Mouse (Mus musculus) adipocyte (in vitro differentiated cells): ENCODE measurements around the gene Erich2.

ENCODE experiments used
- DNase-seq: peaks from one replicate; pipeline ENCODE4 v3.0.0-alpha.2; 2016; ENCODE audit warnings: low spot score

Erich2 gene

DNA sequence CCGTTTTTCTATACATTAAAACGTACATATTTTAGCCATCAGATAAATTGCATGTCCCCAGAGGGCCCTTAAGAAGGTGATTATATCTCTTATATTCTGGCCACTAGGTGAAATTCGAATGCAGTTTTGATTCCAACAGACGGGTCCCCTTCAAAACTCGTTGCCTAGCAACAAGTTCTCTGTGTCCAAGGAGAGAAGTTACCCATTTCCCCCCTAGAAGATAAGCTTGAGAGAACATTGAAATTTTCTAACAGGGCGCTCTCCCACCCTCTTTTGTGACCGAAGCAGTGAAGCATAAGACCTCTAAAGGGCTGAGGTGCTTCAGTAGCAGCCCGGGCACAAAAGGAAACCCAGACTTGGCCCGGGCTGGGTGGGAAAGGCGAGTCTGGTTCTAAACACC, at the start of gene Erich2:
TSS of gene Erich2 (plus strand) at position 324 of the 400 bp plus-strand sequence.
- no peak for DNase-seq

DNA sequence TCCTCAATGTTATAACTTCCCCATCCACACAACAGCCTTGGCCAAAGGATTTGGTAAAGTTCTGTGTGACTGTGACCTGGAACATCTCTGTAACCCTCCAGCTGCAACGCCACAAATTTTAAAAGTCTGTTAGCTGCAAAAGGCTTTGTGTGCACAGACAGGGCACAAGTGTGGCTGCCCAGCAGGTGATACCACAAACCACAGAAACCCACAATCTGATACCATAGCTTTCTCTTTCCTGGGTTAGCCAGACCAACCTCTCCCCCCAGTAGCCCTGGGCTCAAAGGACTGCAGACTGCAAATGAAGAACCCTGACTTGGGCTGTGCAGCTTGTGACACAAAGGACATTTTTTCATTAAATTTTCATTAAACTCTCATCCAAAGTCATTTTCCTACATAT, 45.0 kb upstream of the Erich2 start:
- DNase-seq: no peak

DNA sequence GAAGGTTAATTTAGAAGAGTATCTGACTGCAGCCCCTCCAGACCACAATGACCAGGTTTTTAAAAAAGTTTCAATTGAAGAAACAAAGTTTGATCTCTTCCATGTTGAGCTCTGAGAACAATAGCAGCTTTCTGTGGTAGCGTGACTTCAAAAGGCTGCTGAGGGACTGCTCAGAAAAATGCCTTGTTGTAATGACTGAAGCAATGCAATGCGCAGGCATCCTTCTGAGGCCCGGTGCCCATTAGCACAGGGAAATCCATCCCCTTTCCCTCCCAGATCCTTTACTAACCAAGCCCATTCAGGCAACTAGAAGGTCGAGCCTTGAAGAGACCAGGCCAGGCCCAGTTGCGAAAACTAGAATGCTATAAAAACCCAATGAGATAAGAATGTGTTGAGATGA, 37.5 kb upstream of the Erich2 start:
- DNase-seq: no peak

GRCm38 (mm10) chr2:70471861-70472620, 36.6 kb upstream of the Erich2 start:
- DNase-seq: no peak

GRCm38 (mm10) chr2:70497715-70498318, 10.8 kb upstream of the Erich2 start:
- DNase-seq: no peak

DNA sequence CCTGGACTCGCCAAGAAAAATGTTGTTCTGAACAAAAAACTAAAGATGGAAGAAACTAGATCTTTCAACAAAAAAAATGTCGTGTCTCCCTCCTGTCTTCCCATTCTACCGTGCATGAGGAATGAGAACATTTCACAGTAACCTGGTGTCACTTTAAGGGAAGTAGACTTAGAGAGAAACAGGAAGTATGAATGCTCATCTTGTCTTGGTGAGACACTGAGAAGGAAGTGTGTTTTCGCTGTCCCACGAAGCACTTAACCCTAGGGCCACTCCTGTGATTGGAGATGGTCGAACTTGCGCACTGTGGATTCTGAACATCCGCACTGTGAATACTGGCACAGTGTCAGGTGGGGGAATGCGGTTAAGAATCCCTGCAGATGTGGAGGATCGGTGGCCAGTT, 5.2 kb upstream of the Erich2 start:
- no peak for DNase-seq

GRCm38 (mm10) chr2:70505229-70505628, 3.4 kb upstream of the Erich2 start:
- DNase-seq: peak; percentile 35

DNA sequence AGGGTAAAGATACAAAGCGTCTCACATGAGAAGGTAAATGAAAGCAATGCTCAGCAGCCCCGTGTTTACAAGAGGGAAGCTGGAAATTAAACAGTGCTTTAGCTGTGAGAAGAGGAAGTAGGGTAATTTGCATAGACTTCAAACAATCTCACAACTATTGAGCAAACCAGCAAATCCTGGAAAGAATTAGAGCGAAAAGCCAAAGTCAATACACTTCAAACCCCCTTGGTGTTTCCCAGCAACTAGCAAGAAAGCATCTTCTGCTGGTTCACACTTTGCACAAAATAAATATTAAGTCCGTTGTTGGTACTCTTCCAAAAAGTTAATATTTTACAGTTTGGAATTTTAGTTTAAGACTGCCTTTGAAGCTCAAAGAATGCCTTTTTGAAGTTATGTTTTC, 2.7 kb upstream of the Erich2 start:
- DNase-seq: no peak

DNA sequence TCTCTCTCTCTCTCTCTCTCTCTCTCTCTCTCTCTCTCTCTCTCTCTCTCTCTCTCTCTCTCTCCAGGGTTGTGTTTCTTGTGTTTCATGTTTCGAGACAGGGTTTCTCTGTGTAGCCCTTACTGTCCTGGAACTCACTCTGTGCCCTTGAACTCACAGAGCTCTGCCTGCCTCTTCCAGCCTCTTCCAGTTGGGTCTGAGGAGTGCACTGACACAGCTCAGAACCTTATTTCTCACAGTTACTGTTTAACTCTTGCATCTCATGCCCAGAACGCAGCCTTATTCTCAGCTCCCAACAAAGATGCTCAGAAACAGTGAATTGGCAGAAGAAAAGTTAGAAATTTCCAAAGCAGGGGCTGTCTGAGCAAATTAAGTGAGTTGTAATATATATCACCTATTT, 2.2 kb upstream of the Erich2 start:
- no peak for DNase-seq

DNA sequence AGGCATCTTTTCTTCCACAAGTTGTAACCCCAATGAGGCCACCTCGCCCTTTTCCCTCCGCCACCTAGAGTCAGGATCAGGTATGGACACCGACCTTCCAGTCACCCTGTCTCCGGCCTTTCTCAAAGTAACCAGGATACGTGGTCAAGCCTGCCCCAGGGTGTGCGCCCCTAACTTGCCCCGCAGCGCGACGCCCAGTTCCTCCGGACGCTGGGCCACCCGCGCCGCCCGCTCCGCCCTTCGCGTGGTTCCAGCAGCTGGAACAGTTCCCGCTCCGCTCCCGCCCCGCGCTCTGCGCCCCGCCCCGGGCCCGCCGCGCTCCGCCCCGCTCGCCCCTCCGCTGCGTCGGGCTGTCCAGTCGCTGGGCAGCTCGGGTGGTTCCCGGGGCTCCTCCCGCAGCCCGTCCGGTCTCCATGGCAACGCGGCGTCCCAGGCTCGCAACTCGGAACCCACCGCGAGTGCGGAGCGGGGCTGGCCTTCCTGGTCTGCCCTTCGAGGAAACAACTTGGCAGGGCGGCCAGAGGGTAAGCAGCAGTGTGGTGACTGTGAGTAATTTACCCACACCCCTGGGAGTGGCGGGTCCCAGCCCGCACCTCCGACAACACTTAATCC, 508 bp downstream of the Erich2 start:
- DNase-seq: no peak

- peak; percentile 10 for DNase-seq
Observed at GRCm38 (mm10) chr2:70538283-70538682, 29.7 kb downstream of the Erich2 start.

DNA sequence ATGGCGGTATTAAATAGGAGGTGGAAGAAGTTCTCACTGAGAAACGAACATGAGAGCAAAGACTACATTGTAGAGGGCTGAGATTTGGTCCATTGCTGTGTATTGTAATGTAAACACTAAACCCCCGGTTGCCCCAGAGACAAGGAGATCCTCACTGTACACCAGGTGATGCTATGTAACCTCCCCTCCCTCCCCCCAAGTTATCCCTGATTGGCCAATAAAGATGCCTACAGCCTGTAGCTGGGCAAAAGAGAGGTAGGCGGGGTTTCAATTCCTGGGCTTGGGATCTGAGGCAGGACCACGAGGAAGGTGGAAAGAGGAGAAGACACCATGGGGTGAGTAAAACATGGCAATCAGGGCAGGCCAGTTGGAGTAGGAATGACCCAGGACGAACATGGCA, 42.1 kb downstream of the Erich2 start:
- no peak for DNase-seq

- peak; percentile 17 for DNase-seq
Observed at GRCm38 (mm10) chr2:70551446-70551845, 42.8 kb downstream of the Erich2 start.

- no peak for DNase-seq
Observed at GRCm38 (mm10) chr2:70552067-70552598, 43.5 kb downstream of the Erich2 start.

DNA sequence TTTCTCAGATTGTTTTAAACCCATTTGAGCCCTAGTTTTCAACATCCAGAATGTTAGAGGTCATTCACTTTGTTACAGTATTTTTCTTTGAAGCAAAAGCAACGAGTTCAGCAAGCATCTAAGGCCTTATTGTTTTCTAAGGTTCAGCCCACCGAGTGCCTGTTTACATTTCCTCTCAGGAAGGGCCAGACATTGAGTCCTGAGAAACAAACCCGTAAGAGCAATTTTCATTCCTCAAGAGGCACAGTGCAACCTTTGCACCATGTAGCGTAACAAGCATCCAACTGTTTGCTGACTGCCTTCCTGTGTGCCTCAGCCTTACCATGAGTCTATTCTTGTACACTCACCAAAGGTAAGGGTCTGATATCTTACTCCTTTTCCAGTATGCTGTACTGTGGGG, 44.2 kb downstream of the Erich2 start, which contains the start of gene Gad1:
TSS of gene Gad1 (plus strand) at position 301 of the 400 bp plus-strand sequence.
- DNase-seq: no peak

DNA sequence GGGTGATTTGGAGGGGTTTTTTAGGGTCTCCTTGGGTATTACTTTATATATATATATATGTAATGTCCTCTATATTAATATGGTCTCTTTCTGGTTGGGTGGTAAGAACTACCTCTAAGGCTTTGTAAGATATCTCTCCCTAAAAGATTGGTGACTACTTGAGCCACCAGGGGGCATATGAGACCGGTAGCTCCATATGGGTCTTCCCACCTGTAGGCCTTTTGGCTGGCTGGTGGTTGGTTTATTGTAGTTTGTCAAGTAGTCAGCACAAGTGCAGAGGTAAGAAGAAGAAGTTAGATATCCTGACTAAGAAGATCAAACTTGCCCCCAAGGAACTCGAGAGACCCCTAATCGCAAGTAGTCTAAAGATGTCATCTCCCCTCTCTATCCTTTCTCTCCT, 45.2 kb downstream of the Erich2 start:
- DNase-seq: no peak

DNA sequence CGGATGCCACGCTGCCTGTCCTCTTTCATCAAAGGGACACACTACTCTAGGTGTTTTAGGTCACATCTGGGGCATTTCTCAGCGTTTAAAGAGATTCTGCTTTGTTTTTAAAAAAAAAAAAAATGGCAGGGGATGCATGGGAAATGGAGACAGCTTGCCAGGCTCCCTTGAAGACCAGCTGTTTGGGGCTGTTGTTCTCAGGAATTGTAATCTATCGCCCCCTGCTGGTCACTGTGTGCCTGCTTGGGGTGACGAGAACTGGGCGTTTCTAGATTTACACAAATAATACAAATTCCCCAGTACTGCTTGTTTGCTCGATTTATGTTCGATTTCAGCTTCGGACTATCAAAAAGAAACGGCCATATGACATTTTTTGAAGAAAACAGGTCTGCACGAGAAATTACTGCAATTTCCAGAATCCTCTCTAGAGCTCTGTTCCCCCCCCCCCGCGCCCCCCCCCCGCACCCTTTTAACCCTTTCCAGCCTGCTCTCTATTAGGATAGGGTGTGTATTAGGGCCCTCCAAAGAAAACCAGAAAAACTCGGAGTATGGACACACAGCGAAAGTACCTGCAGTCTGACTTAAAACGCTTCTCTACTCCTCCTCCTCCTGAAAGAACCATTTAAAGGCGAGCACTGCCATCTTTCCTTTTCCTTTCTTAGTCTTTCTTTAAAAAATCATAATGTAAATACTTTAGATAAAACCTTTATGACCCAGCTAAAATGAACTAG, 49.7 kb downstream of the Erich2 start:
- DNase-seq: peak; percentile 92

GRCm38 (mm10) chr2:70558843-70559451, 50.3 kb downstream of the Erich2 start:
- no peak for DNase-seq

DNA sequence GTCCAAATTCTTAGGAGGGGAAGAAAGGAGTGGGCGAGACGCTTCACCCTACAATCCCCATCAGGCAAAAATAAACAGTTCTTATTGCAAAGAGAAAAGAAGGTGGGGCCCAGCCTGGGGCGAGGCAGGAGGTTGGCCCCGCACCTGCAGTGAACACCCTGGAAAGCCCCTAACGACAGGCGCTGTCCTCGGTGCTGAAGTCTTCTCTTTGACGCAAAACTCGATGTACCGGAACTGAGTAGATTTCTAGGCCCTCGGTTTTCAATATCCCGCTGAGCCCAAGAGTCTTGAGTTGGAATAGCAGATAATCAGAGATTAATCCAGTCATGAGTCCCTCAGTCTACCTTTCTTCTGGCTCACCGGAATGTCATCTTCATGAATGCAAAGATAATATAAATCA, 50.9 kb downstream of the Erich2 start:
- peak; percentile 17 for DNase-seq

- DNase-seq: peak; percentile 32
Observed at GRCm38 (mm10) chr2:70561077-70561795, 52.6 kb downstream of the Erich2 start.

DNA sequence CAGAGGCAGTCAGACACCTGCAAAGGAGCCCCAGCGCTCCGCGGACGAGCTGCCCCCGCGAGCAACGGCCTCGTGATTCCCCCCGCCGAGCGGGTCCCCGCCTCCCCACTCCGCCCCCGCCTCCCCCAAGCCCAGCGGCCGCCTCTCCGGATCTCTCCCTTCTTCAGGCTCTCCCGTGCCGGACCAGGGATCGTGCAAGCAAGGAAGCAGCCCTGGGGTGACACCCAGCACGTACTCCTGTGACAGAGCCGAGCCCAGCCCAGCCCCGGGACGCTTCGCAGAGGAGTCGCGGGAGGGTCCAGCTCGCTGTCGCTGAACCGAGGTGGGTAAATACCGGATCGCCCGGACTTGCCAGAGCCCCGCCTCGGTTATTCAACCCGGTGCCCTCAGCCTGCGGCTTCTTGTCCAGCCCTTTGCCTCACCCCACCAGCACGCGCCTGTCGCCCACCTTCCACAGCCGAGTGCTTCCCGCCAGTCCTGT, 53.4 kb downstream of the Erich2 start:
- no peak for DNase-seq
